ENCODE assay signal across 25 mouse cellular contexts in the genomic region with DNA sequence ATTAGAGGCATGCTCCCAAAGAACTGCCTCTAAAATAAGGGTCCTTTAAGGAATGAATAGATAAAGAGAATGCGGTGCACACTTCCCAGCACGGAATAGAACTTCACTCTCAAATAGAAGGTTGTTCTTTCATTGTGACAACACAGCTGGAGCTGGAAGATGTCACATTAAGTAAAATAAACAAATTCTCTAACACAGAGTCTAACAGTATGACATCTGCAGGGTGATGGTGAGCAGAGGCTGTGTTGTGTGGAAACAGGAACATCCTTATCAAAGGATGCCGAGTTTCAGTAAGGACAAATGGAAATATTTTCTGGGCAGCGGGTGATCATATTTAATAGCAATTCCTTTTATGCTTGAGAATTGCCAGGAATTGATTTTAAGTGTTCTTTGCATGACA.
DNase-seq lines count a peak whose midpoint lies in the region; ATAC-seq and TF ChIP-seq lines count a peak whose summit lies in the region.
"Had no signal": no experiment of that assay in that cellular context is flagged by ENCODE, and none has a peak within 500 bp of the region (broad histone marks: within the 10 kb centered on the region; RNA-seq: fewer than 3 reads in every experiment).

No protein-coding gene starts in this region.

- H3K27me3 ChIP-seq in intestine, embryonic 14.5 days (replicated peaks; ENCODE audit: control insufficient read depth, insufficient read depth, low read length) = no peaks in the 10 kb centered on the region
- no peaks in the 10 kb centered on the region for H3K27me3 ChIP-seq in intestine, postnatal 0 days (replicated peaks; ENCODE audit: control insufficient read depth, insufficient read depth, low read length)
- no peaks in the 10 kb centered on the region for H3K27me3 ChIP-seq in liver, adult 2 months (ENCODE audit: control insufficient read depth, insufficient read depth, low read length)
- no peaks in the 10 kb centered on the region for H3K27me3 ChIP-seq in lung, embryonic 15.5 days
- no peaks in the 10 kb centered on the region for H3K27me3 ChIP-seq in lung, postnatal 0 days (replicated peaks; ENCODE audit: insufficient read depth, low read length)
- H3K27me3 ChIP-seq: CH12.LX; embryonic facial prominence, embryonic 12.5 days; forebrain, embryonic 13.5 days had no signal

- no peak overlapping the region for H3K27ac ChIP-seq in intestine, embryonic 14.5 days (ENCODE audit: low read depth)
- no peak overlapping the region for H3K27ac ChIP-seq in intestine, postnatal 0 days (ENCODE audit: low read depth, low read length)
- H3K27ac ChIP-seq in liver, adult 2 months (replicated peaks; ENCODE audit: insufficient read depth, low read depth, low read length) = no peak overlapping the region
- no peak overlapping the region for H3K27ac ChIP-seq in lung, embryonic 15.5 days
- H3K27ac ChIP-seq in lung, postnatal 0 days (ENCODE audit: low read length) = no peak overlapping the region
- H3K27ac ChIP-seq: embryonic facial prominence, embryonic 10.5 days; embryonic facial prominence, embryonic 12.5 days; forebrain, embryonic 13.5 days had no signal

- H3K4me2 ChIP-seq in intestine, embryonic 14.5 days (ENCODE audit: low read length) = no peak overlapping the region
- no peak overlapping the region for H3K4me2 ChIP-seq in intestine, postnatal 0 days (replicated peaks; ENCODE audit: low read depth)
- no peak overlapping the region for H3K4me2 ChIP-seq in lung, embryonic 15.5 days
- H3K4me2 ChIP-seq in lung, postnatal 0 days (replicated peaks; ENCODE audit: low read depth, low read length) = no peak overlapping the region
- H3K4me2 ChIP-seq: embryonic facial prominence, embryonic 12.5 days; forebrain, embryonic 13.5 days had no signal

- 0 out of 2 replicates have a peak, but pooled peaks have one; percentile 68 for ATAC-seq in intestine, embryonic 14.5 days (replicated peaks; ENCODE audit: low FRiP score, low TSS enrichment, low read depth)
- ATAC-seq in intestine, postnatal 0 days = no peak
- ATAC-seq in lung, embryonic 15.5 days (ENCODE audit: borderline replicate concordance, extremely low read depth, low FRiP score, low TSS enrichment) = peak; percentile 62; the same call in 1 of the 2 replicates
- ATAC-seq in lung, postnatal 0 days = no peak
- ATAC-seq: activated CD4-positive, CD25-positive, alpha-beta regulatory T cell, adult 4 months; CD4-positive, CD25-positive, alpha-beta regulatory T cell, adult 4 months; forebrain, embryonic 13.5 days; Patski had no signal

- no peak for DNase-seq in intestine, embryonic 14.5 days (ENCODE audit: low spot score)
- peak; percentile 4 for DNase-seq in liver, adult 2 months (ENCODE audit: extremely low read depth, low read depth, low spot score)
- no peak for DNase-seq in liver
- no peak for DNase-seq in lung, postnatal 4 days
- peak; percentile 8 for DNase-seq in lung, postnatal 0 days (ENCODE audit: low spot score)
- no peak for DNase-seq in lung, adult 18-20 months
- DNase-seq: adrenal gland, adult 8-10 months; adrenal gland, postnatal 14 days; adrenal gland, postnatal 36 days; B cell, adult 2 months; cerebellum, adult 11-12 months; cerebellum, adult 2 months; cerebellum, adult 9-10 months; cerebellum, postnatal 10 days; cerebellum, postnatal 25 days had no signal

- no peak overlapping the region for H3K4me3 ChIP-seq in intestine, embryonic 14.5 days (ENCODE audit: low read depth, low read length)
- H3K4me3 ChIP-seq in intestine, postnatal 0 days (ENCODE audit: low read depth, low read length) = no peak overlapping the region
- H3K4me3 ChIP-seq in liver, adult 2 months (ENCODE audit: insufficient read depth, low read depth, low read length) = no peak overlapping the region
- no peak overlapping the region for H3K4me3 ChIP-seq in lung, embryonic 15.5 days
- no peak overlapping the region for H3K4me3 ChIP-seq in lung, postnatal 0 days (ENCODE audit: low read depth, low read length)
- H3K4me3 ChIP-seq: embryonic facial prominence, embryonic 10.5 days; embryonic facial prominence, embryonic 12.5 days; forebrain, embryonic 13.5 days had no signal

- no peaks in the 10 kb centered on the region for H3K79me2 ChIP-seq in liver, adult 2 months (ENCODE audit: control insufficient read depth, insufficient read depth, low read length)

- H3K9me3 ChIP-seq in intestine, embryonic 14.5 days (ENCODE audit: control insufficient read depth, low read length) = no peaks in the 10 kb centered on the region
- no peaks in the 10 kb centered on the region for H3K9me3 ChIP-seq in intestine, postnatal 0 days (ENCODE audit: control insufficient read depth)
- no peaks in the 10 kb centered on the region for H3K9me3 ChIP-seq in lung, embryonic 15.5 days
- H3K9me3 ChIP-seq in lung, postnatal 0 days (ENCODE audit: low read length) = no peaks in the 10 kb centered on the region
- H3K9me3 ChIP-seq: embryonic facial prominence, embryonic 10.5 days; embryonic facial prominence, embryonic 12.5 days; forebrain, embryonic 13.5 days had no signal

- TF ChIP-seq EP300 in lung, postnatal 0 days (IDR thresholded peaks at IDR 0.05) = no peak

- peaks cover 6% of the 10 kb centered on the region; the same call in 1 of the 2 replicates for H3K4me1 ChIP-seq in intestine, embryonic 14.5 days (replicated peaks; ENCODE audit: control insufficient read depth, insufficient read depth, low read length)
- H3K4me1 ChIP-seq in intestine, postnatal 0 days (replicated peaks; ENCODE audit: control insufficient read depth, insufficient read depth, low read length) = no peaks in the 10 kb centered on the region
- H3K4me1 ChIP-seq in liver, adult 2 months (ENCODE audit: control insufficient read depth, insufficient read depth, low read length) = no peaks in the 10 kb centered on the region
- H3K4me1 ChIP-seq in lung, embryonic 15.5 days = no peaks in the 10 kb centered on the region
- no peaks in the 10 kb centered on the region for H3K4me1 ChIP-seq in lung, postnatal 0 days (ENCODE audit: insufficient read depth, low read depth, low read length)

- no peak for TF ChIP-seq POLR2A in liver, adult 2 months (IDR thresholded peaks at IDR 0.05; ENCODE audit: extremely low read depth, insufficient read depth, low read length)

- 33% methylated on average over 4 of the region's 4 CpGs for WGBS in intestine, embryonic 14.5 days
- WGBS in intestine, postnatal 0 days = 59% methylated on average over 4 of the region's 4 CpGs
- 71% methylated on average over 4 of the region's 4 CpGs for WGBS in liver, adult 2 months
- 28% methylated on average over 4 of the region's 4 CpGs for WGBS in lung, embryonic 15.5 days
- WGBS in lung, postnatal 0 days = 35% methylated on average over 4 of the region's 4 CpGs

- H3K36me3 ChIP-seq in intestine, embryonic 14.5 days (ENCODE audit: control insufficient read depth, insufficient read depth, low read length) = no peaks in the 10 kb centered on the region
- H3K36me3 ChIP-seq in intestine, postnatal 0 days (ENCODE audit: control insufficient read depth, insufficient read depth) = no peaks in the 10 kb centered on the region
- no peaks in the 10 kb centered on the region for H3K36me3 ChIP-seq in liver, adult 2 months (ENCODE audit: control insufficient read depth, insufficient read depth, low read length)
- H3K36me3 ChIP-seq in lung, embryonic 15.5 days = no peaks in the 10 kb centered on the region
- H3K36me3 ChIP-seq in lung, postnatal 0 days (ENCODE audit: insufficient read depth, low read length) = no peaks in the 10 kb centered on the region
- H3K36me3 ChIP-seq: embryonic facial prominence, embryonic 10.5 days; embryonic facial prominence, embryonic 12.5 days; G1E had no signal

- TF ChIP-seq CTCF in intestine, postnatal 0 days (IDR thresholded peaks at IDR 0.05; ENCODE audit: low read depth) = no peak
- TF ChIP-seq CTCF in liver, adult 2 months (IDR thresholded peaks at IDR 0.05; ENCODE audit: low read depth, low read length) = no peak
- TF ChIP-seq CTCF in lung, postnatal 0 days (IDR thresholded peaks at IDR 0.05) = no peak

- H3K9ac ChIP-seq in intestine, embryonic 14.5 days (ENCODE audit: low read length) = no peak overlapping the region
- no peak overlapping the region for H3K9ac ChIP-seq in intestine, postnatal 0 days (ENCODE audit: low read depth, low read length)
- no peak overlapping the region for H3K9ac ChIP-seq in liver, adult 2 months (ENCODE audit: low read depth, low read length)
- H3K9ac ChIP-seq in lung, embryonic 15.5 days = no peak overlapping the region
- no peak overlapping the region for H3K9ac ChIP-seq in lung, postnatal 0 days (replicated peaks; ENCODE audit: low read depth)
- H3K9ac ChIP-seq: embryonic facial prominence, embryonic 12.5 days; forebrain, embryonic 13.5 days had no signal

Comparison
In these comparisons a context has a peak if more than half of its experiments do, and no peak if none do; other contexts are left out.
1. ATAC-seq: peak in intestine, embryonic 14.5 days (single experiment) and lung, embryonic 15.5 days (single experiment); none in intestine, postnatal 0 days (single experiment) and lung, postnatal 0 days (single experiment).
2. DNase-seq: peak in liver, adult 2 months (single experiment) and lung, postnatal 0 days (single experiment); none in intestine, embryonic 14.5 days (single experiment), liver (single experiment), lung, postnatal 4 days (0 of 2) and lung, adult 18-20 months (0 of 2).